Mouse (Mus musculus): ENCODE measurements around the gene Msi1.

Gene Msi1

DNA sequence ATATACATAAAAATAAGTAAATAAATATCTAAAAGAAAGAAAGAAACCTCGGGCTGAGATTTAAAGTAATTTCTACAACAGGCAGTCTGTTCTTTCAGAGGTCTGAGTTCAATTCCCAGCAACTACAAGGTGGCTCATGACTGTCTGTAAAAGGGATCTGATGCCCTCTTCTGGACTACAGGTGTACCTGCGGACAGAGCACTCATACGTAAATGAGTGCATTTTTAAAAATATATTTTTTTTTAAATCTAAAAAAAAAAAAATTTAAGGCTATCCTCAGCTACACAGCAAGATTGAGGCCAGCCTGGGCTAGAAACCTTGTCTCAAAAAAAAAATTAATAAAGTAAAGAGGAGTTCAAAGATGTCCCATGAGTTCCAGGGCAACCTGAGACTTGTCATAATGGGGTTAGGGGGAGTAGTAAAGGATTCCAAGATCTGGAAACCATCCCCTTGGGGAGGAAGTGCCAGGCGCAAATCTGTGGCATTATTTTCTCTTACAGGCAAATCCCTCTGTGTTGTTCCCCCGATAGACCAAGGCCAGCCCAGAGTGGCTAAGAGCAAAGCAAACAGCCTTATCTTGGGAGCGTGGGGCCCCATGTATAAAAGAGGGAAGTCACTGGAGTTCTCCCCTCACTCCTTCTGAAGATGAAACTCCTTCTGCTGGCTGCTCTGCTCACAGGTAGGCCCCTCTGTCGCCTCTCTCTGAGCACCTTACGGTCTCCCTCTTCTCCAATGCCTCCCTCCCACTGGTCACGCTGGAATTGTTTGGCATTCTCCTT lies 36.4 kb downstream of the Msi1 start, which contains the start of gene Pla2g1b:
Pla2g1b (plus strand) TSS at position 621 of the 779 bp plus-strand sequence.
- ATAC-seq (ENCODE audit: insufficient number of reproducible peaks, low FRiP score, low TSS enrichment): no peak

DNA sequence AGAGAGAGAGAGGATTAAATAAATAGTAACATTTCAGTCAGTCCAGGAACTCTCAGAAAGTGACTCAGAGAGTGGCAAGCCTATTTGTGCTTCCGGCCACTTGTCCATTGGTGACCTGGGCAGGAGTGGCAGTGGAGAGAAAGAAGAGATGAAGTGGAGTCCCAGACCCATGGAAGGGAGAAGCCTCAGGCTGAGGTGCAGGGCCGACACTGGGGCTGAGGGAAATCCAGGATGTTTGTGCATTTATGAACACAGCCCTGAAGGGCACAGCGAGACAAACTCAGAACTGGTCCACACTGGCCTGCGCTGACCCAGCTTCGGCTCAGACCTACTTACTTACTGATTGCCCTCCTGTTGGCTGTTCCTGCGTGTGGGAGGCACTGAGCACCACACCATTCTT lies 40.4 kb downstream of the Msi1 start:
- ATAC-seq (ENCODE audit: insufficient number of reproducible peaks, low FRiP score, low TSS enrichment): no peak

- ATAC-seq (ENCODE audit: insufficient number of reproducible peaks, low FRiP score, low TSS enrichment): no peak
These were observed 41.5 kb downstream of the Msi1 start for GRCm38 (mm10) chr5:115470766-115471531.

- no peak for ATAC-seq (ENCODE audit: insufficient number of reproducible peaks, low FRiP score, low TSS enrichment)
These were observed 43.8 kb downstream of the Msi1 start for GRCm38 (mm10) chr5:115473191-115473590.

DNA sequence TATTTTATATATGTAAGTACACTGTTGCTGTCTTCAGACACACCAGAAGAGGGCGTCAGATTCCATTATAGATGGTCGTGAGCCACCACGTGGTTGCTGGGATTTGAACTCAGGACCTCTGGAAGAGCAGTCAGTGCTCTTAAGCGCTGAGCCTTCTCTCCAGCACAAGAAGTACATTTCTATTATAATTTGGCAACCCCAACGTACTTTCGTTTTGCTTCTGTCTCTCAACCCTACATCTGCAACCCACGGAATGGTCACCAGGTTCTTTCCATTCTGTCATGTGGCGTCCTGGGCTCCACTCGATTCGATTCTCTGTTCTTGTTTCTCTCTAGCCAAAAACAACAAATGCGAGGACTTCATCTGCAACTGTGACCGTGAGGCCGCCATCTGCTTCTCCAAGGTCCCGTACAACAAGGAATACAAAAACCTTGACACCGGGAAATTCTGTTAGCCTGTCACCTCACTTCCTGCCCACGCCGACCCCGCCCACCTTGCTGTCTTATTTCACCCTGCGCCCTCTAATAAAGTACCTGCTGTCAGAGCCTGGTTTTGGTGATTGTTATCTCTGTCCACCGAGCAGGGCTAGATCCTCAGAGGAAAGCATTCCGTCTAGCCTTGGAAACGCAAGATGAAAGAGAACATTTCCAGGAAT lies 44.9 kb downstream of the Msi1 start:
- ATAC-seq (ENCODE audit: insufficient number of reproducible peaks, low FRiP score, low TSS enrichment): no peak

GRCm38 (mm10) chr5:115475337-115476106 lies 46.1 kb downstream of the Msi1 start:
- peak; percentile 82; the same call in 1 of the 2 replicates for ATAC-seq (ENCODE audit: insufficient number of reproducible peaks, low FRiP score, low TSS enrichment)

- ATAC-seq (ENCODE audit: insufficient number of reproducible peaks, low FRiP score, low TSS enrichment): no peak
These were observed 46.8 kb downstream of the Msi1 start for GRCm38 (mm10) chr5:115476107-115476727.

- no peak for ATAC-seq (ENCODE audit: insufficient number of reproducible peaks, low FRiP score, low TSS enrichment)
These were observed 50.2 kb downstream of the Msi1 start for GRCm38 (mm10) chr5:115479561-115479960.

- ATAC-seq (ENCODE audit: insufficient number of reproducible peaks, low FRiP score, low TSS enrichment): no peak
These were observed 50.7 kb downstream of the Msi1 start for GRCm38 (mm10) chr5:115480101-115480500.

GRCm38 (mm10) chr5:115482390-115483265 lies 53.2 kb downstream of the Msi1 start:
- ATAC-seq (ENCODE audit: insufficient number of reproducible peaks, low FRiP score, low TSS enrichment): no peak

GRCm38 (mm10) chr5:115483385-115483784 lies 54.0 kb downstream of the Msi1 start:
- no peak for ATAC-seq (ENCODE audit: insufficient number of reproducible peaks, low FRiP score, low TSS enrichment)

DNA sequence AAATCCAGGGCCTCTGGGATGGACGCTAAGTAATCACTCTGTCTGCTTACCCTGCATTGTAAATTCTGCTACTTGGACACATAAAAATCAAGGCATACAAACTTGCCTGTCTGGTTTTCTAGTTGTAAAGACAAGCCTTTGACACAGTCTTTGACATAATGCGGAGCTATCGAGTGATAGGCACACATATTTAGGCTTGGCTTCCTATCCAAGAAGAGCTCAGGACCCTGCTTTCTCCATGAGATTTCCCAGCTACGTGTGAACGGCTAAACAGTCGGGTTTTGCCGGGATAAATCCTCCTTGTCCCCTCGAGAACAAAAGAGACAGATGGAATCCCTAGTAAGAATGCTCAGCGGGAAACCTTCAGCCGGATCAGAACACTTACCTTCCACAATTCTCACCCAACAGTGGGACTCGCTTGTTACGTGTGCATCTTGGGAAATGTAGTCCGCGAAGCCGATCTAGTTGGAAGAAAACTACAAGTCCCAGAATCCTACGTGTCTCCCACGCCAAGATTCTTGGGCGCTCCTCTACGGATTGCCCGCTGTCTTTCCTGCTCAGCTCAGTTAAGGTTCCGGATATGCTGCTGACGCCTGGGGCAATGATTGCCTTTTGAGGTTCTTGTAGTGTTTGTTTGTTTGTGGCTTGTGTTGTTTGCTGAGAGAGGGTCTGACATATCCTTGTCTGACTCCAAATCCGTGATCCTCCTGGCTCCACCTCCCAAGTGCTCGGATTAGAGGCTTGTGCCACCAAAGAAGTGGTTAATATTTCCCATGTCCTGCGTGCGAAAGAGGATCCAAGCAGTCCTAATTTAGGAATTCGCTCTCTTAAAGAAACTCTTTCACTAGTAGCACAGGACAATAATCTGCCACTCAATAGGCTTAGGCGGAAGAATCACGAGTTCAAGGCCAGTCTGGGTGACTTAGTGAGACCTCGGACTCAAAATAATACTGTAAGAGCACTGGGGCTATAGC lies 54.8 kb downstream of the Msi1 start, which contains the start of gene Sirt4:
Sirt4 (minus strand) TSS at position 779 of the 974 bp plus-strand sequence.
- peak; percentile 84 for ATAC-seq (ENCODE audit: insufficient number of reproducible peaks, low FRiP score, low TSS enrichment)

DNA sequence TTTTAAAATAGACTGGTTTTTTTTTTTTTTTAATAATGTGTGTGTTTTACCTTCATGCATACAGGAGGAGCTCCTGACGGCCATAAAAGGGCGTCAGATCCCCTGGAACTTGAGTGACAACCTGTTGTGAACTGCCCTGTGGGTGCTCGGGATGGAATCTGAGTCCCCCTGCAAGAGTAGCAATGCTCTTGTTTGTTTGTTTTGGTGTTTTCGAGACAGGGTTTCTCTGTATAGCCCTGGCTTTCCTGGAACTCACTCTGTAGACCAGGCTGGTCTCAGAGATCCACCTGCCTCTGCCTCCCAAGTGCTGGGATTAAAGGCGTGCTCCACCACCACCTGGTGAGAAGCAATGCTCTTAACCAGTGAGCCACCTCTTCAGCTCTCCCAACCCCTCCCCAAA lies 55.6 kb downstream of the Msi1 start:
- no peak for ATAC-seq (ENCODE audit: insufficient number of reproducible peaks, low FRiP score, low TSS enrichment)

DNA sequence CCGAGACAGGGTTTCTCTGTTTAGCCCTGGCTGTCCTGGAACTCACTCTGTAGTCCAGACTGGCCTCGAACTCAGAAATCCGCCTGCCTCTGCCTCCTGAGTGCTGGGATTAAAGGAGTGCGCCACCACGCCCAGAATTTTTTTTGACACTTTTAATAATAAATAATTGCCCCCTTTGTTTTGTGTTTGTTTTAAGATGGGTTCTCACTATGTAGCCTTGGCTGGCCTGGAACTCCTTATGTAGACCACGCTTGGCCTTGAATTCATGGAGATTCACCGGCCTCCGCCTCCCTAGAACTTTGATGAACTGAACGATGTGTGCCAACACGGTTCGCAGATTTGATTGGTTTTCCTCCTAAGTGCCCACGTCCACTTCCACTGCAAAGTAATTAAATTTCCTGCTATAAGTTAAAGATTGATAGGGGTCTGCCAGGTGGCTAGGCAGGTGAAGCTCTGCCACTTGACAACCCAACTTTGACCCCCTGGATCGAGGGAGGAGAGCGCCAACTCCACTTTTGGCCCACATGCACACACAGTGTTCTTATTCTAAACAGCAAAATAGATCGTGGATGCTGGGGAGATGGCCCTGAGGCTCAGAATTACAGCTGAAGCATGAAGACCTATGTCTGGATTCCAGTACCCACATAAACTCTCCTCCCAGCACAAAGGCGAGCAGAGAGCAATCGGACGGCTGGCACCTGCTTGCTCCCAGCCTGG lies 56.2 kb downstream of the Msi1 start:
- no peak for ATAC-seq (ENCODE audit: insufficient number of reproducible peaks, low FRiP score, low TSS enrichment)

GRCm38 (mm10) chr5:115486726-115487125 lies 57.3 kb downstream of the Msi1 start:
- ATAC-seq (ENCODE audit: insufficient number of reproducible peaks, low FRiP score, low TSS enrichment): no peak

DNA sequence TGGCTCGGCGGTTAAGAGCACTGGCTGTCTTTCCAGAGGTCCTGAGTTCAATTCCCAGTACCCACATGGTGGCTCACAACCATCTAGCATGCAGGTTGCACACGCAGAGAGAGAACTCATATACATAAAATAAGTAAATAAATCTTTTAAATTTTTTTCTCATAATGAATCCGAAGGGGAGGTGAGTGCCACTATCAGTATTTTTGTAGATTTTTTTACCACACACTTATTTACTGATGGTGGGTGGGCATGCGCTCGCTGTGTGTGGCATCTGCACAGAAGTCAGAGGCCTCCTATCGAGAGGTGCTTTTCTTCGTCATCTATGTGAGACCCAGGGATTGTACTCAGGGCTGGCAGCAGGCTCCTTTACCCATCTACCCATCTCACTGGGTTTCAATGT lies 58.0 kb downstream of the Msi1 start:
- ATAC-seq (ENCODE audit: insufficient number of reproducible peaks, low FRiP score, low TSS enrichment): no peak

DNA sequence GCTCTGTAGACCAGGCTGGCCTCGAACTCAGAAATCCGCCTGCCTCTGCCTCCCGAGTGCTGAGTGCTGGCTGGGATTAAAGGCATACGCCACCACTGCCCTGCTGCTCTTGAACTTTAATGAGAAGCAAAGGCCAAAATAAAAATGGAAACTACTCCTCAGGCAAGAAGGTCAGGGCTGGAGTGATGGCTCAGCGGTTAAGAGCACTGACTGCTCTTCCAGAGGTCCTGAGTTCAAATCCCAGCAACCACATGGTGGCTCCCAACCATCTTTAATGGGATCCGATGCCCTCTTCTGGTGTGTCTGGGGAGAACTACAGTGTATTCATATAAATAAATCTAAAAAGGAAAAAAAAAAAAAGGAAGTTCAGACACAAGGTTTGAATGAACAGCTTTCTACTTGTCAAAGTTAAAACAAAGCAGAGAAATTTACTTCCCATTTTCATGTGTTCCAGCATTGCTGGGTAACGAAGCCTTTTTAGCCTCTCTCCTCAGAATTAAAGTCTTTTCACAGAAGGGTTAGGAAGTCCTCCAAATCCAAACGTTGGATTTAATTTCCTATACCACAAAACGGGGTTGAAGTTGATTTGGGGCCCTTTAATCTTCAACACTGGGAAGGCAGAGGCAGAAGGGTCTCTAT lies 58.7 kb downstream of the Msi1 start:
- no peak for ATAC-seq (ENCODE audit: insufficient number of reproducible peaks, low FRiP score, low TSS enrichment)

Measured in cerebellum, adult (tissue).